Mouse (Mus musculus): ENCODE data around the gene Hebp1.

DNA sequence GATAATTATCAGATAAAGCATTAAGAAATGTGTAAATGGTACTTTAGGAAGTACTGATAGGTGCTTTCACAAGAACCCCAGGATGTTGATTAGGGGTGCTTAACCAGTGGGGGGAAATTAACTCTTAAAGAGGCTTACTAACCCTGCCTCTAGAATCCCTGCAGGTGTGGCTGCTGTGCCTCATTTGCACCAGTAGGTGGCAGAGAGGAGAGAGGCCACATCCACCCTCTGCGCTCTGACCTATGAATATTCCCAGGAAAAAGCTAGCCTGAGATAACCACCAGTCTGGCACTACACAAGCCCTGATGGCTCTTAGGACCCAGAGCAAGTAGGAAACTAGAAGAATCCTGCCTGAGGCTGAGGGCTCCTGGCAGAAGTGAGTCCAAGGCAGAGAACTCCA is 49.3 kb downstream of the Hebp1 start:
- TF ChIP-seq CTCF (IDR thresholded peaks at IDR 0.05; ENCODE audit: low read depth, low read length) (peak; percentile 64), POLR2A (IDR thresholded peaks at IDR 0.05; ENCODE audit: borderline replicate concordance, low read depth, low read length) (no peak)

Measured in bone marrow macrophage, adult 2 months (primary cell).